Mouse (Mus musculus) right cerebral cortex, postnatal 36 days (tissue): ENCODE results near the gene Slc25a12.
A peak's percentile ranks its signal among the peaks of the same experiment; 100 is the strongest.

Experiments used
- DNase-seq, 2 experiments: peaks; one replicate each; pipeline ENCODE4 v3.0.0; 2022; ENCODE audit warnings: low spot score in 2 of 2, mixed read lengths in 1 of 2

Gene Slc25a12

GRCm38 (mm10) chr2:71309726-71310125, 57.8 kb downstream of the Slc25a12 start:
- DNase-seq, result no peak

- DNase-seq, result no peak
Observed at GRCm38 (mm10) chr2:71306357-71306756, 61.2 kb downstream of the Slc25a12 start.

GRCm38 (mm10) chr2:71304821-71305220, 62.7 kb downstream of the Slc25a12 start:
- DNase-seq, result no peak

- DNase-seq, result no peak
Observed at GRCm38 (mm10) chr2:71303221-71303620, 64.3 kb downstream of the Slc25a12 start.

- DNase-seq, result no peak
Observed at GRCm38 (mm10) chr2:71302156-71302663, 65.3 kb downstream of the Slc25a12 start.

GRCm38 (mm10) chr2:71298729-71299128, 68.8 kb downstream of the Slc25a12 start:
- no peak for DNase-seq

- DNase-seq, result no peak
Observed at GRCm38 (mm10) chr2:71297501-71297900, 70.0 kb downstream of the Slc25a12 start.

GRCm38 (mm10) chr2:71295844-71296243, 71.7 kb downstream of the Slc25a12 start:
- no peak for DNase-seq

- DNase-seq, result no peak
Observed at GRCm38 (mm10) chr2:71294489-71294888, 73.1 kb downstream of the Slc25a12 start.

- no peak for DNase-seq
Observed at GRCm38 (mm10) chr2:71293983-71294382, 73.6 kb downstream of the Slc25a12 start.

GRCm38 (mm10) chr2:71291566-71291965, 76.0 kb downstream of the Slc25a12 start:
- no peak for DNase-seq

GRCm38 (mm10) chr2:71290107-71290775, 77.3 kb downstream of the Slc25a12 start:
- peak; percentile 15 to 30 for DNase-seq

GRCm38 (mm10) chr2:71281981-71282380, 85.6 kb downstream of the Slc25a12 start:
- DNase-seq, result no peak

- peak; percentile 54 to 58 for DNase-seq
Observed at GRCm38 (mm10) chr2:71278791-71279775, 88.5 kb downstream of the Slc25a12 start.

- DNase-seq, result no peak
Observed at GRCm38 (mm10) chr2:71275734-71276133, 91.8 kb downstream of the Slc25a12 start.

GRCm38 (mm10) chr2:71273955-71274679, 93.4 kb downstream of the Slc25a12 start:
- peak; percentile 39 to 44 for DNase-seq

GRCm38 (mm10) chr2:71270085-71270484, 97.5 kb downstream of the Slc25a12 start:
- no peak for DNase-seq

GRCm38 (mm10) chr2:71269332-71269731, 98.2 kb downstream of the Slc25a12 start:
- DNase-seq, result no peak

GRCm38 (mm10) chr2:71268691-71269090, 98.9 kb downstream of the Slc25a12 start:
- DNase-seq, result no peak

GRCm38 (mm10) chr2:71264585-71264984, 103.0 kb downstream of the Slc25a12 start:
- DNase-seq, result no peak

- no peak for DNase-seq
Observed at GRCm38 (mm10) chr2:71256581-71256980, 111.0 kb downstream of the Slc25a12 start.

- no peak for DNase-seq
Observed at GRCm38 (mm10) chr2:71254836-71255235, 112.7 kb downstream of the Slc25a12 start.
